Mouse (Mus musculus) central nervous system, embryonic 11.5 days (tissue): ENCODE data around the gene Platr25. TPM values are rescaled to one million over a fixed set of nuclear protein-coding genes. Genes with fewer than 3 reads are reported as not detected.

Experiments used
- polyA plus RNA-seq: library from polyadenylated mRNA; depleted of rRNA; stranded (reverse); fragments of >200 nt; gene quantifications from 2 replicates; pipeline ENCODE4 v1.2.3, GENCODE M21; 2012; rRNA removed

Platr25 gene
- polyA plus RNA-seq, result 17.7 and 28.9 TPM in 2 replicates

GRCm38 (mm10) chr13:62760432-62761415 lies at the start of gene Platr25:
TSS of gene Platr25 (minus strand) at chr13:62760709.

GRCm38 (mm10) chr13:62785199-62786134 lies 25.0 kb upstream of the Platr25 start, which contains the start of gene Gm5141:
TSS of gene Gm5141 (minus strand) at chr13:62785808.

DNA sequence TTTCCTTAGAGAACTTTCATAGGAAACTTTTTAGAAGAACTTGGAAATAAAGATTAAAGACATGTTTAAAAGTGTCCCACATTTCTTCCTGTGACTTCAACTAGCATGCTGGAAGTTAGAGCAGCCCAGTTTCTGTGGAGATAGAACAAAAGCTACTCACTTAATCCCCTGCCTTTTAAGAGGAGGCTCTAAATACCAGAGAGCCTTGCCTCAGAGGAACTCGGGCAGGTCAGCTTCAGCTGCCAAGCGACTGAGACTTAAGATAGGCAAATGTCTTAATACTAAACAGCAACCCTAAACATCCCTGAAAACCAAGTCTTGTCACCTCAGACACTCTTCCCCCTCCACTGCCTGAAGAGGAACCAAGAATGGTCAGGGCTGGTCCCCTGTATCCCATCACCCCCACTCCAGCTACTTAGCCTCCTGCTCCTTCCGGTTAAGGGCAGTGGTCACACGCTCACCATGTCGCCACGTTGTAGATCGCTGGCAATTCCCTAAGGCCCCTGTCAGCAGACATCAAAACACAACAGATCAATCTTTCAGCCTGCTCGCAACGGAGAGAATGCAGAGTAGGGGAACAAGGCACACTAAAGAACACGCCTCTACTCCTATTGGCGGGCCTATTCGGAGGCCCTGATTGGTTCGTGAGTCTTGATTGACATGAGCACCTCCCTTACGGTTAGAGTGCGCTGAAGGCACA lies 136.8 kb downstream of the Platr25 start, which contains the start of gene 6720489N17Rik:
Gene 6720489N17Rik, minus strand, starts transcription at position 606 of the 700 bp plus-strand sequence.

Other genes with a start within 250 kb of the Platr25 start
- not detected in 2 replicates for gene Zfp935, start 202.2 kb downstream of the Platr25 start, polyA plus RNA-seq
- 9.7 and 17.0 TPM in 2 replicates for gene Zfp934, start 189.5 kb downstream of the Platr25 start, polyA plus RNA-seq
- gene 6720489N17Rik, start 136.5 kb downstream of the Platr25 start, polyA plus RNA-seq, result 4.2 and 9.9 TPM in 2 replicates
- 2.3 and 5.7 TPM in 2 replicates for gene Gm5141, start 25.1 kb upstream of the Platr25 start, polyA plus RNA-seq
- gene Fbp2, start 97.7 kb upstream of the Platr25 start, polyA plus RNA-seq, result 0.16 TPM in 1 of 2 replicates, not detected in the other
- 0.20 TPM in 1 of 2 replicates, not detected in the other for gene Fbp1, start 127.6 kb upstream of the Platr25 start, polyA plus RNA-seq
- gene 2010111I01Rik, start 204.2 kb upstream of the Platr25 start, polyA plus RNA-seq, result 31.7 and 74.3 TPM in 2 replicates